Mouse (Mus musculus): ENCODE measurements around the gene Synj2. TPM values are rescaled to one million over a fixed set of nuclear protein-coding genes. Genes with fewer than 3 reads are reported as not detected.

The Synj2 gene
- polyA plus RNA-seq, 1 experiment = 11.2 TPM

DNA sequence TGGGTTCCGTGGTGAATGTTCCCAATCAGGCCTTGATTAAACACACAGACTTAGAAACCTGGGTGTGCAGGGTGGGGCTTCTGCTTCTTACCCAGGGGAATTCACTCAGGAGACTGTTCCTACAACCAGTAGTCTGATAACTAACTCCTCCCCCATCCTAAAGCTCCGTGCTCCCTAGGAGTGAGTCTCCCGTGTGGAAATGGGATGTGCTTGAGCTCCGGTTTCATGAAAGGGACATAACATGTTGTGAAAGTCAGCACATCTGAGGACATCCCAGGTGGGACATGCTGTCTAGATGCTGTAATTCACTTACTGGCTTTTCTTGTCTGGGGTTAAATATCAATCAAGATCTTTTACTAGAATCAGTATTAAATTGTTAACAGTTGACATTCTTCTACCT, 11.4 kb downstream of the Synj2 start:
- peaks cover 20% of the 10 kb centered on the region for H3K4me1 ChIP-seq (ENCODE audit: control insufficient read depth, insufficient read depth, low read length)
- H3K27ac ChIP-seq (ENCODE audit: insufficient read depth, low read depth, low read length) = no peak overlapping the region
- TF ChIP-seq CTCF (IDR thresholded peaks at IDR 0.05; ENCODE audit: low read depth, low read length) = no peak
- TF ChIP-seq POLR2A (IDR thresholded peaks at IDR 0.05; ENCODE audit: borderline replicate concordance, low read depth, low read length) = no peak

GRCm38 (mm10) chr17:5956350-5957000, 15.4 kb downstream of the Synj2 start:
- Histone ChIP-seq H3K27ac (ENCODE audit: insufficient read depth, low read depth, low read length) (no peak overlapping the region), H3K4me3 (ENCODE audit: insufficient read depth, low read length) (no peak overlapping the region), H3K4me1 (ENCODE audit: control insufficient read depth, insufficient read depth, low read length) (peaks cover 18% of the 10 kb centered on the region)

More for the DNA sequence above, 11.4 kb downstream of the Synj2 start:
- no peak overlapping the region for H3K4me3 ChIP-seq (ENCODE audit: insufficient read depth, low read length)

GRCm38 (mm10) chr17:5957097-5957496, 16.0 kb downstream of the Synj2 start:
- TF ChIP-seq POLR2A (IDR thresholded peaks at IDR 0.05; ENCODE audit: borderline replicate concordance, low read depth, low read length) (no peak), CTCF (IDR thresholded peaks at IDR 0.05; ENCODE audit: low read depth, low read length) (no peak)
- Histone ChIP-seq H3K27ac (ENCODE audit: insufficient read depth, low read depth, low read length) (no peak overlapping the region), H3K4me3 (ENCODE audit: insufficient read depth, low read length) (no peak overlapping the region), H3K4me1 (ENCODE audit: control insufficient read depth, insufficient read depth, low read length) (peaks cover 17% of the 10 kb centered on the region)

More at GRCm38 (mm10) chr17:5956350-5957000, 15.4 kb downstream of the Synj2 start:
- TF ChIP-seq POLR2A (IDR thresholded peaks at IDR 0.05; ENCODE audit: borderline replicate concordance, low read depth, low read length) (no peak), CTCF (IDR thresholded peaks at IDR 0.05; ENCODE audit: low read depth, low read length) (no peak)

- TF ChIP-seq CTCF (IDR thresholded peaks at IDR 0.05; ENCODE audit: low read depth, low read length) (no peak), POLR2A (IDR thresholded peaks at IDR 0.05; ENCODE audit: borderline replicate concordance, low read depth, low read length) (no peak)
- peaks cover 17% of the 10 kb centered on the region for H3K4me1 ChIP-seq (ENCODE audit: control insufficient read depth, insufficient read depth, low read length)
- H3K27ac ChIP-seq (ENCODE audit: insufficient read depth, low read depth, low read length) = no peak overlapping the region
- H3K4me3 ChIP-seq (ENCODE audit: insufficient read depth, low read length) = no peak overlapping the region
Measured at GRCm38 (mm10) chr17:5958229-5958628, 17.1 kb downstream of the Synj2 start.

DNA sequence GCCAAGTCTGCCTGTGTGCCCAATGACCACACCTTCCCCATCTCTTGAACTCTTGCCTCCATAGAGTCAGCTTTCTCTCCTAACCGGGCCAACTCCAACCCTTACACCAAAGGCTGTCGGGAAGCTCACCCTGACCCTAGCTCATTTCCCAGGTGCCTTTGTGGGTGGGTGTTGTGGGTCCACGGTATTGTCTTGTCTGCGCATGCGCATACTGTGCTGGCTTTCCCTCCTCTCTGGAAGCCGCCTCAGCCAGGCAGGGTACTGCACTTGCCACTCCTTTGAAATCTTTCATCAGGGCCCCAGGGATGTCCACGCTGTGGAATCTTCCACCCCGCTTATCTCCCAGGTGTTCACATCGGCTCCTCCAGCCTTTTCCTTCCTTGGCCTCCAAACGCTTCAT, 17.6 kb downstream of the Synj2 start:
- Histone ChIP-seq H3K27ac (ENCODE audit: insufficient read depth, low read depth, low read length) (no peak overlapping the region), H3K4me1 (ENCODE audit: control insufficient read depth, insufficient read depth, low read length) (peaks cover 17% of the 10 kb centered on the region), H3K4me3 (ENCODE audit: insufficient read depth, low read length) (no peak overlapping the region)
- TF ChIP-seq POLR2A (IDR thresholded peaks at IDR 0.05; ENCODE audit: borderline replicate concordance, low read depth, low read length) (no peak), CTCF (IDR thresholded peaks at IDR 0.05; ENCODE audit: low read depth, low read length) (no peak)

GRCm38 (mm10) chr17:5959096-5959495, 18.0 kb downstream of the Synj2 start:
- Histone ChIP-seq H3K27ac (ENCODE audit: insufficient read depth, low read depth, low read length) (no peak overlapping the region), H3K4me1 (ENCODE audit: control insufficient read depth, insufficient read depth, low read length) (peaks cover 17% of the 10 kb centered on the region), H3K4me3 (ENCODE audit: insufficient read depth, low read length) (no peak overlapping the region)
- TF ChIP-seq CTCF (IDR thresholded peaks at IDR 0.05; ENCODE audit: low read depth, low read length) (no peak), POLR2A (IDR thresholded peaks at IDR 0.05; ENCODE audit: borderline replicate concordance, low read depth, low read length) (no peak)

DNA sequence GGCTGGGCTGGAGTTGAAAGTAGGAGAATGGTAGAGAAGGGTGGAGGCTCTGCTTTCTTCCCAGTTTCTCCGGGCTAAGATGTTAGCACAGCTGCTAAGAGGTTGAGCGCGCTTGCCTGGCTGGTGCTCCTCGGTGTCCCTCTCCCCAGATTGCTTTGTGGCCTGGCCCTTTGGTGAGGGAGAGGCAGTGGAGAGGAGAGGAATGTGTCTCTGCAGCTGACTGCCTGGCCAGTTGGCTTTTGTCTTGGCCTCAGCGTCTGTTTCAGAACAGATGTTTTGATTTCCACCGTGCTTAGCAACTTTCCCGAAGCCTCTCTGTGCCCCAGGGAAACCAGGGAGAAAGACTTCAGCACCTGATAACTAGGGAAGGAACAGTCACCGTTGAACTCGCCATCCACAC, 18.7 kb downstream of the Synj2 start:
- H3K4me3 ChIP-seq (ENCODE audit: insufficient read depth, low read length) = no peak overlapping the region
- H3K27ac ChIP-seq (ENCODE audit: insufficient read depth, low read depth, low read length) = no peak overlapping the region
- peaks cover 17% of the 10 kb centered on the region for H3K4me1 ChIP-seq (ENCODE audit: control insufficient read depth, insufficient read depth, low read length)
- no peak for TF ChIP-seq POLR2A (IDR thresholded peaks at IDR 0.05; ENCODE audit: borderline replicate concordance, low read depth, low read length)
- no peak for TF ChIP-seq CTCF (IDR thresholded peaks at IDR 0.05; ENCODE audit: low read depth, low read length)

- TF ChIP-seq CTCF (IDR thresholded peaks at IDR 0.05; ENCODE audit: low read depth, low read length) (no peak), POLR2A (IDR thresholded peaks at IDR 0.05; ENCODE audit: borderline replicate concordance, low read depth, low read length) (no peak)
- H3K4me3 ChIP-seq (ENCODE audit: insufficient read depth, low read length) = no peak overlapping the region
Measured at GRCm38 (mm10) chr17:5963766-5964165, 22.7 kb downstream of the Synj2 start.

GRCm38 (mm10) chr17:5965084-5965781, 24.2 kb downstream of the Synj2 start:
- H3K27ac ChIP-seq (ENCODE audit: insufficient read depth, low read depth, low read length) = no peak overlapping the region
- no peaks in the 10 kb centered on the region for H3K4me1 ChIP-seq (ENCODE audit: control insufficient read depth, insufficient read depth, low read length)
- TF ChIP-seq POLR2A (IDR thresholded peaks at IDR 0.05; ENCODE audit: borderline replicate concordance, low read depth, low read length) (no peak), CTCF (IDR thresholded peaks at IDR 0.05; ENCODE audit: low read depth, low read length) (no peak)
- H3K4me3 ChIP-seq (ENCODE audit: insufficient read depth, low read length) = no peak overlapping the region

More at GRCm38 (mm10) chr17:5963766-5964165, 22.7 kb downstream of the Synj2 start:
- Histone ChIP-seq H3K27ac (ENCODE audit: insufficient read depth, low read depth, low read length) (no peak overlapping the region), H3K4me1 (ENCODE audit: control insufficient read depth, insufficient read depth, low read length) (no peaks in the 10 kb centered on the region)

GRCm38 (mm10) chr17:5966706-5967105, 25.6 kb downstream of the Synj2 start:
- Histone ChIP-seq H3K4me3 (ENCODE audit: insufficient read depth, low read length) (no peak overlapping the region), H3K4me1 (ENCODE audit: control insufficient read depth, insufficient read depth, low read length) (no peaks in the 10 kb centered on the region), H3K27ac (ENCODE audit: insufficient read depth, low read depth, low read length) (no peak overlapping the region)
- TF ChIP-seq POLR2A (IDR thresholded peaks at IDR 0.05; ENCODE audit: borderline replicate concordance, low read depth, low read length) = no peak
- TF ChIP-seq CTCF (IDR thresholded peaks at IDR 0.05; ENCODE audit: low read depth, low read length) = no peak
